Mouse (Mus musculus) adrenal gland, adult 8-10 months (tissue): ENCODE measurements at regions not wholly inside any gene's neighbourhood (a gene's known extent, or its start where the extent isn't known, plus 50 kb on each side); places are given as distances from the start of the nearest gene placed in this dataset.

Experiments
- DNase-seq: peaks from one replicate; pipeline ENCODE4 v3.0.0; 2022

DNA sequence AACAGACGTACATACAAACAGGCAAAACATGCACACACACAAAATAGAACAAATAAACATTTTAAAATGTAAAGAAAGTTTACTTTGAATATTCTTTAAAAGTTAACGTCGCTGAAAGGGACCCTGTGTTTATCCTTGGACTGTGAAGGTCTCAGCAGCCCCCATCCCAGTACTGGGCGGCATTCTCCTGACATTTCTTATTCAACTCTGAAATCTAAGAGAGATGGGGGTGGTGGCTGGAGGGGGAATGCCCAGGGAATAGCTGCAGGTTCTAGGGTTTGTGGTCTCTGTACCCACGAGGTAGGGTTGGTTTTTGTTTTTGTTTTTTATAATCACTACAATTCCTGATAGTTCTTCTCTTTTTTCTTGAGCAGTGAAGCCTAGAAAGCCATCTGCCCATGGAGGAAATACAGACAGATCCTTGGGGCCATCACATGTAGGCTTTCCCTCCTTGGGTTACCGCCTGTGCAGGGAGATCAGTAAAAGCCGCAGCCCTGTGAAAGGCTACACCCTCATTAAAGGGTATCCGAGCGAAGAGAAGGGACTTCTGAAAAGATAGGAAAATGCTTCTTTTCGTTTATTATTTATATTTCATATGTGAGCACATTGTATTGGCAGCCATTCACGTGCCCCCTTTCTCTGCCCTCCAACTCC lies 338.0 kb upstream of the Gm10131 start:
- DNase-seq: no peak

DNA sequence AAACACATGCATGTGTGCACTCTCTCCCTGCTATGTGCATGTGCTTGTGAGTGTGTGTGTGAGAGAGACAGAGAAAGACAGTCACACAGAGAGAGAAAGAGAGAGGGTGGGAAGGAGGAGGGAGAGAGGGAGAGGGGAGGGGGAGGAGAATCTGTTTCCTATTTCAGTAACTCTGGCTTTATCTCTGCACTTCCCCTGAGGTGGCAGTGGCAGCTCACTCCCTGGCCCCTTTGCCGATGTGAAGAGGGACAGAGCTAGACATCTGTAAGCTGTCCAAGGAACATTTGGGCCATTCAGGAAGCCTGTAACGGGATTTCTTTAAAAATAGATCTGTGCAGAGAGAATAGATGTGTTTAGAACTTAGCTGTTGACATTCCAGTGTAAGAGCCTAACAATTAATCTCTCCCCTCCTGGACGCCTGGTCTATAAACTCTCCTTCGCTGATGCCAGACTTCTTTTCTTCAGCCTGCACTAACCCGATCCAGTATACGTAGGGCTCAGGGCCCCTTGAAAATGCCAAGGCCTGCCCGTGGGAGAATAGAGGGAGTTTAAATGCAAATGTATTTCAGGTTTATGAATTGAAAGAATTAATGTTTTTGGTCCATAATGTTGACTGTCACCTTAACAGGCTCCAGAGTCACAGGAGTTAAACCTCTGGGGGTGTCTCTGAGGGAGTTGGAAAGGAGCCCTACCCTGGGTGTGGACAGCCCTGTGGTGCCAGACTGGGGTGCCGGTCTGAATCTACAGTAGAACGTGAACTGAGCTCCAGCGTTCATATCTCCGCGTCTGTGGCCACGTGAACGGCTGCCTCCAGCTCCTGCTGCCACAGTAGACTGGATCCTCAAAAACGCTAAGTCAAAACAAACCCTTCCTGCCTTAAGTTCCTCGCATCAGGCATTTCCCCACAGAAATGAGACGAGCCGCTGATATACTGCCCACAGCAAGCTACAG lies 336.6 kb upstream of the Gm10131 start:
- DNase-seq: no peak

DNA sequence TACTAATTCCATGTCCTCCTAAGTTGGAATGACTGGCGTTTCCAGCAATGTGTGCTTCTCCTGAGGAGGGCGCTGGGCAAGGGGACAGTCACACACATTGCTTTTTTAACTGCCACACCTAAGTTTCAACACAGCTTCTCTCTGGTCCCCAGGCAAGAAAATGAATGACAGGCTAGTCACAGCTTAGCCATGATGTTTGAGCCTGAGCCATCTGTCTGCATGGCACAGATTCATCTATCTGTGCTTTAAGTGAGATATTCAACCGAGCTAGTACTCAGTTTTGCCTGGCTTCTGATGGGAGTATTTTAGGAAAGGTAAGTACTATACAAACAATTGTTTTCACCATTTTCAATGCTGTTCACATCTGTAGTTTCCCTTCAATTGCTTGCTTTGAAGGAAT lies 331.2 kb upstream of the Gm10131 start:
- DNase-seq: no peak

DNA sequence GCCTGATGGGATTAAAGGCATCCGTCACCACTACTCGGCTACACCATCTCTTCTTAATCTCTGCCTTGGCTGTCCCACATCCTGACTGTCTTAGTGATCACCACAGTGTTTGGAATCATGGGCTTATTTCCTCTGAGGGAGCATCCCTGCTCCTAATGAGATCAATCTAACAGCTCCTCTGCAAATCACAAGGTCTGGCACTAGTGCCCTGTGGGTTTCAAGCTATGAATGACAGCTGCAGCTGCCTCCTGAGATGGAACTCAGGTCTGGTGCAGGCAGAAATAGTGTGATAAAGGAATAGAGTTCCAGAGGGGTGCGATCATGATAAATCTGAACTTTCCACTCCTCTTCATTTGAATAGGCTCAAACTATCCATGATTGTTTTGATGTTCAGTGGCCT lies 330.2 kb upstream of the Gm10131 start:
- DNase-seq: no peak

DNA sequence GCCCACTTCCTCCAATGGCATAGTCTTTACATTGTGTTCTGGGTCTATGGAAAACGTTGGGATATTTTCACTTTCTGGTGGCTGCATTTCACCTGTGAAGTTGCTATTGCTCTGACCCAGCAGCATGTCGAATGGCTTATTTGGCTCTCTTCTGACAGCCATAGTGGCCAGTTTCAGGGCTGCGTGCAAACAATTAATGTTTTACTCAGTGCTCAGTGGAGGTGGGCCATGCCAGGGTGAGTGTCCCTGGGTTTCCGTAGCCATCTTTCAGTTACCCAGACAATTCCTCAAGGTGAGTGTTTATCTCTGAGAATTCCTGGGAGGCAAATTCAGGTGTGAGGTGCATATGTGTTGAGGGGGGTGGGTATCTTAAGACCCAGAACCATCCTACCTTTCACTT lies 329.2 kb upstream of the Gm10131 start:
- no peak for DNase-seq

DNA sequence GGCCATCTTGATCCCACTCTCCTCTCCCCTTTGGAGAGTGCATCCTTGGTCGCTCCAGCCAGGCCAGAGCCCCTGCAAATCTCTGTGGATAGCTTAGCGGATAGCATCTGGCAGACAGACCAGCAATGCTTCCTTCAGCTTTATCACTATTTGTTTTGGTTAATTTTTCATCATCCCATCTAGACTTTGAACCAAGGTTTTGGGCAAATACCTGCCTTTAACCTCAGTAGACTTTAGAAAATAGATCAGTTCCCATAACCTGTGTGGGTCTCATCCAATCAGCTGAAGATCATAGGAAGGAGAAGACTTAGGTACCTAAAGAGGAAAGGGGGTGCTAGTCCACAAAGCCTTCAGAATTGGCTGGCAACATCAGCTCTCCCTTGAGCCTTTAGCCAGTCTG lies 327.2 kb upstream of the Gm10131 start:
- DNase-seq: no peak

DNA sequence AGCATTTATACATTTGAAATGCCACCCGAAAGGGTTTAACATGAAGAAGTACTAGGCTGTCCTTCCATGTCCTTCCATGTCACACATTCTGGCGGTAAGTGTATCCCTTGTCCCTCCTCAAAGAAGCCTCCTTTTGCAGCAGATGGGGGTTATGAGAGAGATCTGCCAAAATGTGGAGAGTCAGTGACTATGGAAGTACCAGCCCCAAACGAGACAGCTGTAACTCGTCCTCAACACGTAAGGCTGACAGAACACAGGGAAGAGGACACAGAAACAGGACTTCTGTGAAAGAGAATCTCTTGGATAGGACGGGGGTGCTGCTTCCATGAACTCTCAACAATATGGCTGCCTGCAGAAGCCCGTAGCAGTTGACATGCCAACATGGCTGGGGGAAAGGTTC lies 320.4 kb upstream of the Gm10131 start:
- no peak for DNase-seq

DNA sequence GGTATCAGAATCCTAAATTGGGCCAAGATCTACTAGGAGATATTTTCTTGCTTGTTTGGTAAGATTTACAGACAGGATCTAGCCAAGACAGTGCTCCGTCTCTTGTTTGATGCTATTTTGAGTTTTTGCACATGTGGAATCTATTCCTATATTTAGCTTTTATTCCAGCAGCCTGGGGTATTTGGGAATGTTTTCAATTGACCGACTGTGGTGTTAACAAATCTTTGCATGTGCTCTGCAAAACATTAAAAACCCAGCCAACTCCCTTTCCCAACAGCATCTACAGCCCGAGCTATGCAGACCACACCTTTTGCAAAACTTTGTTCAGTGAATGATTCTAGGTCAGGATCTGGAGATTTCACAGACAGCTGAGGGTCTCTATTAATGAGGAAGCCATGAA lies 317.7 kb upstream of the Gm10131 start:
- no peak for DNase-seq

DNA sequence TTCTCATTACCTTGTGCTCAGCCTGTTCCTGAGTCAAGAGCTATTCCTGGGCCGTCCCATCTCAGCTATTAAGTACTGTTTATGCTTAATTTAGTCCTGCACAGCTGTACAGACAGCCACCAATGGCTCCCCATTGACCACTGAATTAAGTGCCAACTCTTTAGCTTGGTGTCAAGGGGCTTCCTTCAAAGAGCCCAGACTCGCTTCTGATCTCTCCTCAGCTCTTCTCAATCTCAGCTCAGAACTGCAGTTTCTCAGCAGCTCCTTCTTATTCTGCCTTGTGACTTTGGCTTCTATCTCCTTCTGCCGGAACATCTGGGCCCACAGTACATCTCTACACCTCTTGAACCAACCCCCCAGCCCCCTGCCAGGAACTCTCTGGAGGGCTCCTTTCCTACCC lies 290.0 kb upstream of the Gm10131 start:
- no peak for DNase-seq

DNA sequence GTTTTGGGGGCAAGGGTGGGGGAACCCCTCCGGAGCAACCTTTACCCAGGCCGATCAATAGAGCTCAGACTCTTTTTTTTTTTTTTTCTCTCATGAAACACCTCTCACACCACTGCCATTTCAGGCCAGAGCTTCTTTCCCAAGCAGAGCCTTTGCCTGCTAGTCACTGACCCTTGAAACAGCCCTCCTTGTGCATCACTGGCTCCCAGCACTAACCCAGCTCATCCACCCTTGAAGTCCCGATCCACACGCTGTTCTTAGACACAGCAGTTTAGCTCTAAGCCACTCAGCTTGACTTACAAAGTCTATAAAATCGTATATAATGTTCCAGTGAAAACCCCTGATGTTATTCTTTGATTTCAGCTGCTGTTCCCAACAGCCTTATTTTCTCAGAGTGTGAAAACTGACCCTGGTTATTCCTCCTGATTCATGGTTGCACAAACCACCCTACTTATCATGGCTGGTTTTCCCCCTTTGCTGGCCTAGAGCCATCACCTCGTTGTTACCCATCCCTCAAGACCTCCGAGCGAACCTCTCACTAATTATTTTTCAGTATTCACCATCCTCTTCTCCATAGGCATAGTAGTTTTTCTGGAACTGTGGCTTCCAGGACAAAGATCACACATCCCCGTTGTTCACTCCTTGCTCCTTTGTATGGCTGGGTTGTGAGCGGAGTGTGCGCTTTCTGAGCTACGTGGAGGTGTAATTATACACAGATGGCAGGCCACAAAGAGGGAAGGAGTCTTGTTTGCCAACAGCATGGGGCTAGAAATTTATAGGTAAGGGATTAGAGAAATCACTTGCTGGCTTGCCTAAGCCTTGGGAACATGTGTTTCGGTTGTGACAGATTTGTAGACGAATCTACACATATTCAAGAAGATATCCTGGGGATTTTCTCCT lies 287.6 kb upstream of the Gm10131 start:
- no peak for DNase-seq

DNA sequence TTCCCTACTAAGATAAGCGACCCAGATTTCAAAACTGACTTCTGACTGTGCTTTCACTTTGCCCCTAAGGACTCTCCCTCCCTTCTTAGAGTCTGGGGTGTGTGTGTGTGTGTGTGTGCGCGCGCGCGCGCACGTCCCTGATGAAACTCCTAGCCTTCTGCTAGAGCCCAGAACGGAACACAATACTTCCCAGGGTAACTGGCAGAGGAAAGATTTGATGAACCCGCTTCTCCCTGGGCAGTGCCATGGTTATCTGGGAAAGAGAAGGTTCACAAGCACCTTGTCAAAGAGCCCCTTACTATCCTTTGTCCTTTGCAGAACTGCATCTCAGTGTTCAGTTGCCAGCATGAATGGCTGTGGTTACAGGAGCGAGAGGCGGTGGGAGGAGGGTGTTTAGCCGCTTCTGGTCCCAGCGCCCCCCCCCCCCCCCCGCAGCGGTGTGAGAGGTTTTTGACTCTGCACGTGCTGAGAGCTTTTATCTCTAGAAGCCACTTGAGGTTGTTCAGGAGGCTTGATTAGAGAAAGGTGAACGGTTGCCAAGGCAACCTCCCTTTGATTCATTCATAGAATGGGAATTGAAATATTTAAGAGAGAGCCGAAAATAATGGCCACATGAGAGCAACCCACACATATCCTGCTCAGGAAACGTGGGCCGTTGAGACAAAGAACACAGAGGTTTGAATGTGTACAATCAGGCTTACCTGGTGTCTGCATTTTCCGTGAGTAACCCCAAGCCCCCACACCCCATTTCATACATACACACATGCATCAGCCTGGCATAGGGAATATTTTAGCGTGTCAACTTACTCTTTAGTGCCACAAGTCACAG lies 286.3 kb upstream of the Gm10131 start:
- DNase-seq: no peak

DNA sequence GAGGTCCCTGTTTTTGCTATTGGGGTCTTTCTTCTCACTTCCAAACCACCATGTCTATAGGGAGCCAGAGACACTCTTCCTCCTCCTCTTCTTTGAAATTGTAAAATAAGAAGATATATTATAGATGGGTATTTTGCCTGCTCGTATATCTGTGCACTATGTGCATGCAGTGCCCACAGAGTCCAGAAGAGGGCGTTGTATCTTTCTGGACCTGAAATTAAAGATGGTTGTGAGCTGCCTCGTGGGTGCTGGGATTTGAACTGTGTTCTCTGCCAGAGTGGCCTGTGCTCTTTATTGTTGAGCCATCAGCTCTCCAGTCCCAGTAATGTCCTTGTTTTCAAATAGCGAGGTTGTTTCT lies 285.7 kb upstream of the Gm10131 start:
- DNase-seq: no peak

DNA sequence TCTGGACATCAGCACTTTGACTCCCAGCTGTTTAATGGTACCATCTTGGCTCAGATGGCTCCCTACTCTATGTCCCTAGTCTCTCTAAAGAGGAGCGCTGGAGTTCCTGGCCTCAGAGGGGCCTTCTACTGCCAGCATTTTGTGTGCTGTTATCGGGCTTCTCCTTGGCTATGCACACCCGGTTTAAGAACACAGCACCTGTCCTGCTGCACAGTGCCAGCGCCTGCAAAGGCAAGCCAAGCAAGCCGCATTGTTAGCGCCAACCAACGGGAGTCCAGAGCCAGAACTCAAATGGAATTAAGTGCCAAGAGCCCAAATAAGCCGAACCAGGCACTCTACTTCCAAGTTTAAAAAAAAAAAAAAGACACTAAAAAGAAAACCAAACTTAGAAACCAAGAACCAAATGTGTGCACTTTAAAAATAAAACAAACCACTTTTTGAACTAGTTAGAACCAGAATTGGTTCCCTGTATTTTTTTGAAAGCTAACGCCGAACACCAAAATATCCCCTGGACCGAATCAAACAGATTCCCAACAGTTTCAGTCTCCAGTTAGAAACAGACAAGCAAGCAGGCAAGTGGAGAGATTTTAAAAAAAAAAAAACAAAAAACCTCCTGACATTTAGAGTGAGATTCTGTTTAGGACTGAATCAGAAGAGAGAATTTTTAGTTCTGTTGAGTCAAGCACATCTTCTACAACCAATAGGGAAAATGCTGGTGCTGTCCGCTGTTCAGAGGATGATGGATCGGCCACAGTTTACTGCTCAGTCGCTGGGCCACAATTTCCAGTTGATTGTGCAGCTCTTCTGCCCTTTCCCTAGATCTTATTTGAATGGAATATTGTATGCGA lies 281.7 kb upstream of the Gm10131 start:
- no peak for DNase-seq

DNA sequence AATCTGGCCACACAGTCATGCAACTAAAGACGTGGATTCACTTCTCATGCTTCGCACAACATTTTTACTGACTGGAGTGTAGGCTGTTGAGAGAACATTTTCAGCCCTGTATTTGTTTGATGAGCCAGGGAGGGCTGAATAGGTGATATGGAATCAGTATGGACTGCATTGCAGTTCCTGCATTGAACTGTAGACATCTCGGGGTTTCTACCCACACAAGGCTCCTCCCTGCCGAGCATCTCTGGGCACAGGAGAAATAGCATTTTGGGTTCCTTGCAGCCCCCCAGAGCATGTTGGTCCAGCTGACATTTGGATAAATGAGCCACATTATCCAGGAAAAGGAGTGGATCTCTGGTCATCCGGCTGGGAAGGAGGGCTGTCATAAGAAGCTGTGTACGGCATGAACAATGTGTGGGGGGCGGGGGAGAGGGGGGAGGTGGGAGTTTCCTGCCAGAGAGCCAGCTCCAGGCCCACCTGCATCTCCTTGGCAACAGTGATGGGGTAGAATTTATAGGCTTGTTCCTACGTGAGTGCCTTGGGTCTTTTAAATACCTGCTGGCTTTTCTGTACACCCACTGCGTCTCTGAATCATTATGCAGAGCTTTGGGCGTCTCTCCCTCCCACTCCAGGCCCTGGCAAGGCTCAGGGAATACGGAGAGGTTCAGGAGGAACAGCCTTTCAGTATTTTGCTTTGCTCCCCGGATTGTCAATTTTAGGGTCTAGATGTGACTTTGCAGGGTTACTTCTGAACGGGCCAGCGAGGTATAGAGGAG lies 280.9 kb upstream of the Gm10131 start:
- DNase-seq: no peak

DNA sequence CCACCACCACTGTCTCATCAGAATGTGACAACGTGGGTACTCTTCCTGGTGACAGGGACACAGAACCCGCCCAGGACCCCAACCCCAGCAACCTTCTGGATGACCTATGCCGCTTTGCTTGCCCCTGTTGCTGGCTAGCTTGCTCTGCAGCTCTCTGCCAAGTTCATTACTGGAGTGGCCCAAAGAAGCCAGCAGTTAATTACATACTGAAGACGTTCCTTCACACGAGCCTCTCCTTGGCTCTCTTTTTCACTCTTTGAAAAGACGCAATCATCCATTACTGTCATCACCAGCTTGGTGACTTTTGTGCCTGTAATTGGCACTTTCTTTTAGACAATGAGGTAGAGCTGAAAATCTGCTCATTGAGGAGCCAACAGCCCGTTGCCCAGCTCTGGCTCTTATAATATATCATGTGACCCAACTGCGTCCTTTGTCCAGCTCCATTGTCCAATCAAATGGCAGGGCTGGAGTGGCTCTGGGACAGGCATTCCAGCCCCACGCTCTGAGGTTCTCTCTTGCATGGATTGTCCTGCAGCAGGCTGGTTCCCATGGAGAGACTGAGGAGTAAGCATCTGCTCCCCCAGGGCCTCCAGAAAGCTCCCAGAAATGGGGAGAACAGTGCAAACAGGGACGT lies 274.4 kb upstream of the Gm10131 start:
- DNase-seq: no peak

DNA sequence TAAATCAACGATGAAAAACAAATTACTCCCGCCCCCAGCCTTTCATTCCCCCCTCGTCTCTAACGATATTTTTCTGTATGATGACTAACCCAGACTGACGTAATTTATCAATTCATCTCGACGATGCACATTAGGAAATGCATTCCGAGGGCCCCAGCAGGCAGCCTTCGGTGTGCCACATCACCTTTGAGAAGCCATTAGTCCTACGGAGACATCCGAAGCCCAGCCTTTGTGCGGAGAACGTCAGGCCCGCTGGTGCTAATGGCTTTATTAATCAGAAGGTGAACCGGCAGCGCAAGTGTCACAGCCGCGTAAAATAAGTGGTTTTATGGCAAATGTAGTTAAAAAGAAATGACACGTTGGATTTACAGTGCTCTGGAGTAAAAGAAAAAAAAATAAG lies 269.1 kb upstream of the Gm10131 start:
- DNase-seq: no peak

DNA sequence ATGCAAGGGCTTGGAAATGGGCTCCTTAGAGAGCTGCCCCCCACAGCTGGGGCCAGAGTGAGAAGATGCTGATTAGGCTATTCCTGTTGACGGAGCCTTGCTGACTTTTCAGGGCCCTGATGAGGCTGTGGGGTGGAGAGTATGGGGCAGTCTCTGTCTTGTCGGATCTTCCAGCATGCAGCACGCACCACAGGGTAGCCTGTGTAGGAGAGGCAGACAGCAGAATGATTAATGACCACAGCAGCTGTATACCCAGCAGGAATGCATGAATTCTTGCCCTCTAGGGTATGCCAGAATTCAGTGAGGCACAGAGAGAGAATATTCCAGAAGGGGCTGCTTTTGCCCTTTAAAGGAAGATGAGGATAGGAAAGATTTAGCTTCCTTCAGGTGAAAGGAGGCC lies 265.6 kb upstream of the Gm10131 start:
- no peak for DNase-seq

DNA sequence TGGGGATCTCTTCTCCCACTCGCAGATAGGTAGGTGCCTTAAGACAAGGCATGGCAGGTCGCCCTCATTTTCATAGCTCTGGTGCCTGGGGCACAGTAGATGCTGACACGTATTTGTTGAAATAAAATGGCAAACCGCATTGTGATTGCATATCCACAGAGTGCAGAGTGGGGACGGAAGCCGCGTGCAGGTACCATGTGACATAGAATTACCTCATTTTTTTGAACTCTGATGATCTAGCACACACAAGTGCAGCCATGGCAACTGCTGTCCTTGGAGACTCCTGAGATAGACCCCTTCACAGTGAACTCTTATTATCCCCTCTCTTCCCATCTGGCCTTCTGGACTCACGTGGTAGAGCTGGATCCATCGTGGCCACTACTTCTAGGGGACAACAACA lies 262.7 kb upstream of the Gm10131 start:
- no peak for DNase-seq

DNA sequence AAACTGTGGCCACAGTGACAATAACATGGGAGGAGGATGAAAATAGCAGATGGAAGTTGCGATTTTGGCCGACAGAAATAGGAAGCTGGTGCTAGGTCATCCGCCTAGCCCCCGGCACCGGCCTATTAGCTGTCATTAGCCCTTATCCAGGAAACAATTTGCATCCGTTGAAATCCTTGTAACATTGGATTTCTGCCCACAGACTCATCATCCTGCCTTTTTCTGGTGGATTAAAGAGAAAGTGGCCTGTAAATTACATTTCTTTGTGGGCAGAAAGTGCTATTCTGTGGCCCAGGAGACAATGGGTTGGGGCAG lies 261.1 kb upstream of the Gm10131 start:
- no peak for DNase-seq

DNA sequence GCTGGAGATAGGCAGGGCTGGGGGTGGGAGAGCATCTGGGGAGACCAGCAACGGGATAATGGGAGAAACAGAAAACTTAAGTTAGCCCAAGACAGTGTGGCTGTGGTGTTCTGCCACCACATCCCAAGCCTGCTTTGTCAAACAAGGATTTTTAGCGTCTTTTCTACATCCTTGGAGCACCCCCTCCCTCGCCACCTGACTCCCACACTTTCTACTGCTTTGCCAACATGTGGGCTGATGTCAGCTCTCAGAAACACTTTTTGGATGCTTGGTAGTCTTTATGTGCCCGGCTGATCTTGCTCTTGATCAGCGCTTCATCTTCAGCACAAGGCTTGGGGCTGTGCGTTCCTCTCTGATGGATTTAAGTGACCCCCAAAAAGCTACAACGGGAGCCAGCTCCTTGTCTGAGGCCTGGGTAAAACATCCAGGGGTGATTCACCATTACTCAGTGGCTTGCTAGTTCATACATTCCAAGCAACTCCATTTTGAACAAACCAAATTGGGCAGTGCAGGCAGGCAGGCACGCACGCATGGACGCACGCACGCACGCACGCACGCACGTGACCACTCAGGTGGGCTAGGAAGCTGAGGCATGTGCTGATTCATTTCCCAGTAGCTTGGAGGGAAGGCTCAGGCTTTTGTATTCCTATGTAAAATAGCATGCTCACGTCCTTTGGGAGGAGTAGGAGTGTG lies 260.6 kb upstream of the Gm10131 start:
- no peak for DNase-seq
